Mouse (Mus musculus) CH12.LX (cell line): ENCODE measurements at regions not wholly inside any gene's neighbourhood (a gene's known extent, or its start where the extent isn't known, plus 50 kb on each side); places are given as distances from the start of the nearest gene placed in this dataset.

Source experiments
- CTCF ChIP-seq, 2 experiments: IDR thresholded peaks in 1 of 2; conservative IDR thresholded peaks in 1 of 2; 2 replicates each; pipeline ENCODE4 v1.5.1; 2011 to 2012; ENCODE audit warnings: low read depth in 2 of 2, low read length in 2 of 2, improper control_type of control experiment in 1 of 2, inconsistent platforms in 1 of 2, mild to moderate bottlenecking in 1 of 2, moderate library complexity in 1 of 2
- EP300 ChIP-seq: IDR thresholded peaks from 2 replicates; pipeline ENCODE4 v1.6.1; 2011; ENCODE audit warnings: low read length, improper control_type of control experiment
- KAT2A ChIP-seq: IDR thresholded peaks from 2 replicates; pipeline ENCODE4 v1.6.1; 2012; ENCODE audit warnings: low read length, improper control_type of control experiment, inconsistent platforms; ENCODE audit not compliant: insufficient replicate concordance
- MXI1 ChIP-seq: IDR thresholded peaks from 2 replicates; pipeline ENCODE4 v1.6.1; 2011; ENCODE audit warnings: mild to moderate bottlenecking, low read depth, low read length, improper control_type of control experiment
- POLR2A ChIP-seq: IDR thresholded peaks from 2 replicates; pipeline ENCODE4 v1.6.1; 2011; ENCODE audit warnings: low read depth, mild to moderate bottlenecking, improper control_type of control experiment, low read length
- SMC3 ChIP-seq: IDR thresholded peaks from 2 replicates; pipeline ENCODE4 v1.6.1; 2011; ENCODE audit warnings: low read depth, low read length, improper control_type of control experiment
- ZKSCAN1 ChIP-seq: IDR thresholded peaks from 2 replicates; pipeline ENCODE4 v1.6.1; 2012; ENCODE audit warnings: low read depth, inconsistent platforms, low read length, improper control_type of control experiment, borderline replicate concordance

DNA sequence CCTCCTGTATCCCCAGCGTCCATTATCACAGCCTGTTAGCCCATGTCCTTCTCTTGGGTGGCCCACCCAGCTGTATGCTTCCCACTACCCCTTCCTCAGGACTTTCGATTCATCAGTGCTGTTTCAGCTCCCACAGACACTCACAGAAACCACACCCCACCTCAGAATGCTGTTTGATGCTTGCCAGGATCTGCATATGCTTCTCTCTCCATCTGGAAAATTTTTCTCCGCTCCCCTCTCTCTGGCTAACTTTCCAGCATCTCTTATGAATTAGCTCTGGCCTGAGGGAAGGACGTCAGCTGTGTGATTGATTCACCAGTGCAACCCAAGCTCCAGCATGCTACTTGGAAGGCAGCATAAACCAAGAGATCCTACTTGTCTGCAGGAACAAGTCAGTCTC, 66.0 kb upstream of the Dab1 start:
- no peak for TF ChIP-seq CTCF (conservative IDR thresholded peaks at IDR 0.05 in 1 of 2, IDR thresholded peaks at IDR 0.05 in 1 of 2; ENCODE audit: low read depth in 2 of 2, low read length in 2 of 2)
- TF ChIP-seq EP300, result no peak
- TF ChIP-seq KAT2A, result no peak
- no peak for TF ChIP-seq ZKSCAN1
- TF ChIP-seq SMC3, result no peak
- no peak for TF ChIP-seq MXI1
- no peak for TF ChIP-seq POLR2A
